Mouse (Mus musculus) CD4-positive naive resting alpha-beta T cell, adult 57 days (primary cell): ENCODE results near the gene Dmrt3. TPM values are rescaled to one million over a fixed set of nuclear protein-coding genes. Genes with fewer than 3 reads are reported as not detected.

Source experiments
- total RNA-seq: library from RNA; stranded (reverse); gene quantifications from one replicate; pipeline ENCODE4 v1.2.4, GENCODE M21; 2023

Dmrt3 gene
- total RNA-seq, result not detected

GRCm38 (mm10) chr19:25610015-25610410, at the start of gene Dmrt3:
Gene Dmrt3, plus strand, starts transcription at chr19:25610301.

GRCm38 (mm10) chr19:25672101-25672950, 62.2 kb downstream of the Dmrt3 start, which contains the start of gene Dmrt2:
Gene Dmrt2, plus strand, starts transcription at chr19:25672411.

Other genes with a start within 250 kb of the Dmrt3 start
- not detected for gene Dmrt1, start 104.7 kb upstream of the Dmrt3 start, total RNA-seq
- not detected for gene Dmrt2, start 62.1 kb downstream of the Dmrt3 start, total RNA-seq